Comparison of ENCODE assay signal across 21 mouse cellular contexts in the genomic region with DNA sequence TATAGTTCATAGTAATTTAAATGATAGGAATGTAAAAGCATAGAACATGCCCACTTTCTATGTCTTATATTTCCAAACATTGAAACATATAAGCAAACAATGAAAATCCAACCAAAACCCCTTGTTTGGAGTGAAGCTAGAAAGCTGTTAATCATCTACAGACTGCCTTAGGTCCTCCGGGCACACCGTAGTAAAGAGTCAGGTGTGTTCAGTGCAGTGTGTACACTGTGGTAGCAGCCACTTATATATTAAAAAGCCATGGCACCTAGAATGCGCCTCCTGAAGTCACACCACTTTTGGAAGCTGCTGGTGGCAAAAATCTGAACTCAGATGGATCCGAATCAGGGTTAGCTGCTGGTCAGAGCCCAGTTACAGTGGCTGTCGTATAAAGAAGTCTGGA. TPM values are rescaled to one million over a fixed set of nuclear protein-coding genes. Genes with fewer than 3 reads are reported as not detected.
A peak's percentile ranks its signal among the peaks of the same experiment; 100 is the strongest.
DNase-seq lines count a peak whose midpoint lies in the region; ATAC-seq and TF ChIP-seq lines count a peak whose summit lies in the region.
"Had no signal": no experiment of that assay in that cellular context is flagged by ENCODE, and none has a peak within 500 bp of the region (broad histone marks: within the 10 kb centered on the region; RNA-seq: fewer than 3 reads in every experiment).

No protein-coding gene starts in this region.

- H3K36me3 ChIP-seq in kidney, embryonic 15.5 days = peaks cover 60% of the 10 kb centered on the region
- H3K36me3 ChIP-seq in liver, embryonic 16.5 days (ENCODE audit: control insufficient read depth, insufficient read depth) = peaks cover 25% of the 10 kb centered on the region
- no peaks in the 10 kb centered on the region for H3K36me3 ChIP-seq in lung, postnatal 0 days (ENCODE audit: insufficient read depth, low read length)
- H3K36me3 ChIP-seq in stomach, postnatal 0 days (ENCODE audit: control insufficient read depth, insufficient read depth, low read length) = 0 out of 2 replicates have a peak, but pooled peaks cover 3% of the 10 kb centered on the region

- no peak overlapping the region for H3K9ac ChIP-seq in kidney, embryonic 15.5 days
- no peak overlapping the region for H3K9ac ChIP-seq in liver, embryonic 16.5 days (ENCODE audit: low read depth, low read length)
- H3K9ac ChIP-seq in lung, postnatal 0 days (replicated peaks; ENCODE audit: low read depth) = no peak overlapping the region
- no peak overlapping the region for H3K9ac ChIP-seq in stomach, postnatal 0 days (ENCODE audit: low read length)
- H3K9ac ChIP-seq: embryonic facial prominence, embryonic 15.5 days; heart, embryonic 13.5 days had no signal

- H3K27me3 ChIP-seq in kidney, embryonic 15.5 days = peaks cover 2% of the 10 kb centered on the region; the same call in 1 of the 2 replicates
- H3K27me3 ChIP-seq in liver, embryonic 16.5 days (ENCODE audit: control insufficient read depth, insufficient read depth, low read depth, low read length) = no peaks in the 10 kb centered on the region
- no peaks in the 10 kb centered on the region for H3K27me3 ChIP-seq in lung, postnatal 0 days (replicated peaks; ENCODE audit: insufficient read depth, low read length)
- H3K27me3 ChIP-seq in stomach, postnatal 0 days (ENCODE audit: control insufficient read depth, insufficient read depth, low read length) = no peaks in the 10 kb centered on the region
- H3K27me3 ChIP-seq: embryonic facial prominence, embryonic 15.5 days had no signal

- TF ChIP-seq CTCF in lung, postnatal 0 days (IDR thresholded peaks at IDR 0.05) = no peak
- TF ChIP-seq CTCF in stomach, postnatal 0 days (IDR thresholded peaks at IDR 0.05; ENCODE audit: low read depth) = no peak

- 78% methylated on average over 5 of the region's 5 CpGs for WGBS in kidney, embryonic 15.5 days
- WGBS in liver, embryonic 16.5 days (ENCODE audit: insufficient replicate concordance) = 82% methylated on average over 5 of the region's 5 CpGs
- WGBS in lung, postnatal 0 days = 65% methylated on average over 5 of the region's 5 CpGs
- WGBS in stomach, postnatal 0 days = 66% methylated on average over 5 of the region's 5 CpGs

- H3K4me1 ChIP-seq in kidney, embryonic 15.5 days = peaks cover 12% of the 10 kb centered on the region
- no peaks in the 10 kb centered on the region for H3K4me1 ChIP-seq in liver, embryonic 16.5 days (ENCODE audit: control insufficient read depth, low read depth, low read length)
- H3K4me1 ChIP-seq in lung, postnatal 0 days (ENCODE audit: insufficient read depth, low read depth, low read length) = no peaks in the 10 kb centered on the region; the same call in 1 of the 2 replicates
- H3K4me1 ChIP-seq in stomach, postnatal 0 days (replicated peaks; ENCODE audit: control insufficient read depth, insufficient read depth) = no peaks in the 10 kb centered on the region
- H3K4me1 ChIP-seq: embryonic facial prominence, embryonic 15.5 days had no signal

- no peak overlapping the region for H3K4me3 ChIP-seq in kidney, embryonic 15.5 days (replicated peaks)
- no peak overlapping the region for H3K4me3 ChIP-seq in liver, embryonic 16.5 days (ENCODE audit: low read depth, low read length)
- H3K4me3 ChIP-seq in lung, postnatal 0 days (ENCODE audit: low read depth, low read length) = no peak overlapping the region
- H3K4me3 ChIP-seq in stomach, postnatal 0 days (ENCODE audit: low read depth, low read length) = no peak overlapping the region
- H3K4me3 ChIP-seq: embryonic facial prominence, embryonic 15.5 days; erythroblast, embryonic 14.5 days; forebrain, embryonic 10.5 days; gastrocnemius, adult 2 months; heart, embryonic 13.5 days had no signal

- TF ChIP-seq EP300 in lung, postnatal 0 days (IDR thresholded peaks at IDR 0.05) = no peak
- TF ChIP-seq EP300 in stomach, postnatal 0 days (optimal IDR thresholded peaks at IDR 0.05) = no peak

- H3K9me3 ChIP-seq in kidney, embryonic 15.5 days (replicated peaks) = no peaks in the 10 kb centered on the region
- no peaks in the 10 kb centered on the region for H3K9me3 ChIP-seq in liver, embryonic 16.5 days (replicated peaks; ENCODE audit: control insufficient read depth, low read length)
- H3K9me3 ChIP-seq in lung, postnatal 0 days (ENCODE audit: low read length) = no peaks in the 10 kb centered on the region
- H3K9me3 ChIP-seq in stomach, postnatal 0 days (ENCODE audit: control insufficient read depth, low read length) = no peaks in the 10 kb centered on the region
- H3K9me3 ChIP-seq: embryonic facial prominence, embryonic 15.5 days; forebrain, embryonic 10.5 days; heart, embryonic 13.5 days had no signal

- peak overlapping the region; percentile 69; the same call in 1 of the 2 replicates for H3K27ac ChIP-seq in kidney, embryonic 15.5 days
- H3K27ac ChIP-seq in liver, embryonic 16.5 days (ENCODE audit: low read length) = no peak overlapping the region
- H3K27ac ChIP-seq in lung, postnatal 0 days (ENCODE audit: low read length) = no peak overlapping the region
- H3K27ac ChIP-seq in stomach, postnatal 0 days (replicated peaks) = no peak overlapping the region
- H3K27ac ChIP-seq: embryonic facial prominence, embryonic 15.5 days; forebrain, embryonic 10.5 days; gastrocnemius, adult 2 months; heart, embryonic 13.5 days had no signal

- no peak for DNase-seq in kidney, adult 18-20 months
- DNase-seq in liver = no peak
- peak; percentile 48 for DNase-seq in lung, postnatal 0 days (ENCODE audit: low spot score)
- no peak for DNase-seq in lung, postnatal 25 days (ENCODE audit: low spot score)
- DNase-seq in stomach, postnatal 0 days (ENCODE audit: low spot score) = no peak
- no peak for DNase-seq in heart, adult 11 months
- DNase-seq: adrenal gland, postnatal 10 days; cerebellum, adult 11 months; cerebellum, adult 8-10 months; cerebellum, postnatal 14 days; embryo, embryonic 11 days; gastrocnemius, adult 2 months; gastrocnemius, postnatal 25 days; heart, postnatal 36 days had no signal

- ATAC-seq in kidney, embryonic 15.5 days (replicated peaks; ENCODE audit: low FRiP score) = 0 out of 2 replicates have a peak, but pooled peaks have one; percentile 55
- ATAC-seq in liver, embryonic 16.5 days (ENCODE audit: low read depth) = peak; percentile 81
- ATAC-seq in lung, postnatal 0 days = peak; percentile 83
- ATAC-seq in stomach, postnatal 0 days (ENCODE audit: low FRiP score, low TSS enrichment) = peak; percentile 78; the same call in 1 of the 2 replicates
- ATAC-seq: forebrain, embryonic 14.5 days had no signal

- H3K4me2 ChIP-seq in kidney, embryonic 15.5 days = peak overlapping the region; percentile 6; the same call in 1 of the 2 replicates
- no peak overlapping the region for H3K4me2 ChIP-seq in liver, embryonic 16.5 days (ENCODE audit: low read depth, low read length)
- no peak overlapping the region for H3K4me2 ChIP-seq in lung, postnatal 0 days (replicated peaks; ENCODE audit: low read depth, low read length)
- H3K4me2 ChIP-seq in stomach, postnatal 0 days (replicated peaks; ENCODE audit: low read depth) = no peak overlapping the region
- H3K4me2 ChIP-seq: embryonic facial prominence, embryonic 15.5 days; heart, embryonic 13.5 days had no signal

RNA-seq across cellular contexts. Expression of a gene that starts 9.9 kb away (rescaled TPM):
- polyA plus RNA-seq in kidney, embryonic 15.5 days (2015; fragmentation: Nextera tagmentation; extraction: Ambion mirVana) = 381 and 386 TPM in 2 replicates
- 213 and 224 TPM in 2 replicates for polyA plus RNA-seq in liver, embryonic 16.5 days (2015; fragmentation: Nextera tagmentation; extraction: Ambion mirVana)
- polyA plus RNA-seq in lung, postnatal 0 days (2015; fragmentation: Nextera tagmentation; extraction: Ambion mirVana) = 303 and 324 TPM in 2 replicates
- 353 and 386 TPM in 2 replicates for polyA plus RNA-seq in stomach, postnatal 0 days (2015; fragmentation: Nextera tagmentation; extraction: Ambion mirVana)

RNA-seq across cellular contexts. Expression of a gene that starts 10.6 kb away (rescaled TPM):
- 5.5 and 6.7 TPM in 2 replicates for polyA plus RNA-seq in kidney, embryonic 15.5 days (2015; fragmentation: Nextera tagmentation; extraction: Ambion mirVana)
- 1.3 and 1.5 TPM in 2 replicates for polyA plus RNA-seq in liver, embryonic 16.5 days (2015; fragmentation: Nextera tagmentation; extraction: Ambion mirVana)
- 4.1 TPM in 2 replicates for polyA plus RNA-seq in lung, postnatal 0 days (2015; fragmentation: Nextera tagmentation; extraction: Ambion mirVana)
- 2.3 and 2.7 TPM in 2 replicates for polyA plus RNA-seq in stomach, postnatal 0 days (2015; fragmentation: Nextera tagmentation; extraction: Ambion mirVana)

RNA-seq across cellular contexts. Expression of a gene that starts 16.0 kb away (rescaled TPM):
- polyA plus RNA-seq in kidney, embryonic 15.5 days (2015; fragmentation: Nextera tagmentation; extraction: Ambion mirVana) = 0.17 and 0.24 TPM in 2 replicates
- 0.05 TPM in 1 of 2 replicates, not detected in the other for polyA plus RNA-seq in liver, embryonic 16.5 days (2015; fragmentation: Nextera tagmentation; extraction: Ambion mirVana)
- polyA plus RNA-seq in lung, postnatal 0 days (2015; fragmentation: Nextera tagmentation; extraction: Ambion mirVana) = 0.18 and 0.42 TPM in 2 replicates
- polyA plus RNA-seq in stomach, postnatal 0 days (2015; fragmentation: Nextera tagmentation; extraction: Ambion mirVana) = 0.16 TPM in 1 of 2 replicates, not detected in the other
- polyA plus RNA-seq: erythroblast, embryonic 14.5 days had no signal

RNA-seq across cellular contexts. Expression of a gene that starts 16.3 kb away (rescaled TPM):
- 0.51 and 0.99 TPM in 2 replicates for polyA plus RNA-seq in kidney, embryonic 15.5 days (2015; fragmentation: Nextera tagmentation; extraction: Ambion mirVana)
- 0.25 TPM in 1 of 2 replicates, not detected in the other for polyA plus RNA-seq in liver, embryonic 16.5 days (2015; fragmentation: Nextera tagmentation; extraction: Ambion mirVana)
- polyA plus RNA-seq in lung, postnatal 0 days (2015; fragmentation: Nextera tagmentation; extraction: Ambion mirVana) = 0.94 and 1.9 TPM in 2 replicates
- 0.19 and 0.51 TPM in 2 replicates for polyA plus RNA-seq in stomach, postnatal 0 days (2015; fragmentation: Nextera tagmentation; extraction: Ambion mirVana)

RNA-seq across cellular contexts. Expression of a gene that starts 47.7 kb away (rescaled TPM):
- 4.6 and 5.0 TPM in 2 replicates for polyA plus RNA-seq in kidney, embryonic 15.5 days (2015; fragmentation: Nextera tagmentation; extraction: Ambion mirVana)
- polyA plus RNA-seq in liver, embryonic 16.5 days (2015; fragmentation: Nextera tagmentation; extraction: Ambion mirVana) = 2.9 and 3.6 TPM in 2 replicates
- polyA plus RNA-seq in lung, postnatal 0 days (2015; fragmentation: Nextera tagmentation; extraction: Ambion mirVana) = 3.3 and 4.1 TPM in 2 replicates
- polyA plus RNA-seq in stomach, postnatal 0 days (2015; fragmentation: Nextera tagmentation; extraction: Ambion mirVana) = 1.9 and 2.1 TPM in 2 replicates
